Mouse (Mus musculus) midbrain, embryonic 11.5 days (tissue): Measurements from ENCODE around the gene Tex19.1. TPM values are rescaled to one million over a fixed set of nuclear protein-coding genes. Genes with fewer than 3 reads are reported as not detected.

Source experiments
- ATAC-seq: fragments of 200-750 bp; cut with Nextera tagmentation; 2 replicates; pipeline ENCODE4 v1.8.0; 2017; ENCODE audit warnings: moderate TSS enrichment, moderate library complexity; ENCODE audit not compliant: low FRiP score
- DNase-seq: peaks from one replicate; pipeline ENCODE4 v3.0.0; 2015; ENCODE audit warnings: low spot score; ENCODE audit errors: missing footprints
- H3K27ac ChIP-seq: fragments of 300-500 bp; sonication (generic); 2 replicates; pipeline ENCODE4 v1.5.1; 2014; ENCODE audit warnings: low read depth, low read length
- H3K27me3 ChIP-seq: fragments of 300-500 bp; sonication (generic); 2 replicates; pipeline ENCODE4 v1.6.1; 2014; ENCODE audit warnings: mild to moderate bottlenecking, low read length, moderate library complexity, mixed read lengths; ENCODE audit not compliant: control insufficient read depth, insufficient read depth
- H3K36me3 ChIP-seq: fragments of 300-500 bp; sonication (generic); 2 replicates; pipeline ENCODE4 v1.6.1; 2014; ENCODE audit warnings: mild to moderate bottlenecking, low read length, moderate library complexity, mixed read lengths; ENCODE audit not compliant: control insufficient read depth, insufficient read depth
- H3K4me1 ChIP-seq: fragments of 300-500 bp; sonication (generic); 2 replicates; pipeline ENCODE4 v1.6.1; 2014; ENCODE audit warnings: low read length; ENCODE audit not compliant: control insufficient read depth, insufficient read depth
- H3K4me2 ChIP-seq: fragments of 300-500 bp; sonication (generic); 2 replicates; pipeline ENCODE4 v1.6.1; 2014; ENCODE audit warnings: mild to moderate bottlenecking, moderate library complexity
- H3K4me3 ChIP-seq: fragments of 300-500 bp; sonication (generic); 2 replicates; pipeline ENCODE4 v1.5.1; 2014; ENCODE audit warnings: low read depth, low read length
- H3K9ac ChIP-seq: fragments of 300-500 bp; sonication (generic); 2 replicates; pipeline ENCODE4 v1.6.1; 2014; ENCODE audit warnings: low read length
- H3K9me3 ChIP-seq: fragments of 300-500 bp; sonication (generic); 2 replicates; pipeline ENCODE4 v1.6.1; 2016; ENCODE audit warnings: low read length; ENCODE audit not compliant: control insufficient read depth
- WGBS: fragments of 180-500 bp; shearing (Covaris S2); extraction: QIAGEN DNeasy Blood & Tissue Kit; methylation state at CpG from one replicate; pipeline ENCODE4 v1.1.7; 2014; 5-methylcytosine and 5-hydroxymethylcytosine counted together
- polyA plus RNA-seq: library from polyadenylated mRNA; unstranded; fragments of >200 nt; fragmentation: Nextera tagmentation; extraction: Ambion mirVana; gene quantifications from 2 replicates; pipeline ENCODE4 v1.2.1, GENCODE M21; 2014

The Tex19.1 gene
- polyA plus RNA-seq, 1 experiment from 2014 or later: not detected

GRCm38 (mm10) chr11:121160636-121161346 lies 14.8 kb downstream of the Tex19.1 start:
- H3K36me3 ChIP-seq: no peaks in the 10 kb centered on the region
- H3K9me3 ChIP-seq: no peaks in the 10 kb centered on the region
- WGBS: 91% methylated on average over 26 of the region's 26 CpGs
- H3K4me3 ChIP-seq: no peak overlapping the region
- H3K9ac ChIP-seq: no peak overlapping the region
- DNase-seq (no peak), ATAC-seq (no peak)
- H3K4me2 ChIP-seq: no peak overlapping the region
- peaks cover 20% of the 10 kb centered on the region for H3K27me3 ChIP-seq
- H3K4me1 ChIP-seq: peaks cover 5% of the 10 kb centered on the region; the same call in 1 of the 2 replicates
- H3K27ac ChIP-seq: no peak overlapping the region

GRCm38 (mm10) chr11:121163751-121164150 lies 17.8 kb downstream of the Tex19.1 start:
- no peak overlapping the region for H3K4me2 ChIP-seq
- 86% methylated on average over 4 of the region's 4 CpGs for WGBS
- no peak overlapping the region for H3K9ac ChIP-seq
- no peaks in the 10 kb centered on the region for H3K4me1 ChIP-seq
- DNase-seq (no peak), ATAC-seq (no peak)
- H3K36me3 ChIP-seq: no peaks in the 10 kb centered on the region
- no peaks in the 10 kb centered on the region for H3K27me3 ChIP-seq
- no peaks in the 10 kb centered on the region for H3K9me3 ChIP-seq
- no peak overlapping the region for H3K27ac ChIP-seq
- no peak overlapping the region for H3K4me3 ChIP-seq

- Histone ChIP-seq H3K36me3 (no peaks in the 10 kb centered on the region; the same call in 1 of the 2 replicates), H3K4me1 (peaks cover 13% of the 10 kb centered on the region), H3K27ac (no peak overlapping the region), H3K4me2 (no peak overlapping the region), H3K27me3 (no peaks in the 10 kb centered on the region), H3K9me3 (no peaks in the 10 kb centered on the region), H3K9ac (no peak overlapping the region), H3K4me3 (no peak overlapping the region)
- ATAC-seq: no peak
- DNase-seq: no peak
- 87% methylated on average over 5 of the region's 5 CpGs for WGBS
These were observed 27.3 kb downstream of the Tex19.1 start for GRCm38 (mm10) chr11:121173203-121173602.

- Histone ChIP-seq H3K4me1 (peaks cover 13% of the 10 kb centered on the region), H3K4me3 (no peak overlapping the region), H3K9me3 (no peaks in the 10 kb centered on the region), H3K27ac (no peak overlapping the region; the same call in 1 of the 2 replicates), H3K36me3 (no peaks in the 10 kb centered on the region; the same call in 1 of the 2 replicates), H3K27me3 (no peaks in the 10 kb centered on the region), H3K9ac (no peak overlapping the region), H3K4me2 (no peak overlapping the region)
- WGBS: 56% methylated on average over 3 of the region's 3 CpGs
- ATAC-seq (no peak), DNase-seq (no peak)
These were observed 28.3 kb downstream of the Tex19.1 start for GRCm38 (mm10) chr11:121174234-121174633.

GRCm38 (mm10) chr11:121176285-121177270 lies 30.6 kb downstream of the Tex19.1 start:
- ATAC-seq: peak; percentile 44
- H3K4me3 ChIP-seq: no peak overlapping the region
- no peaks in the 10 kb centered on the region for H3K27me3 ChIP-seq
- no peaks in the 10 kb centered on the region for H3K9me3 ChIP-seq
- H3K36me3 ChIP-seq: no peaks in the 10 kb centered on the region; the same call in 1 of the 2 replicates
- H3K9ac ChIP-seq: no peak overlapping the region
- H3K4me1 ChIP-seq: peaks cover 13% of the 10 kb centered on the region
- WGBS: 59% methylated on average over 12 of the region's 12 CpGs
- H3K4me2 ChIP-seq: no peak overlapping the region
- peak; percentile 87 for DNase-seq
- H3K27ac ChIP-seq: no peak overlapping the region

GRCm38 (mm10) chr11:121189681-121190080 lies 43.7 kb downstream of the Tex19.1 start:
- ATAC-seq (no peak), DNase-seq (no peak)
- H3K36me3 ChIP-seq: no peaks in the 10 kb centered on the region
- H3K4me2 ChIP-seq: no peak overlapping the region
- H3K27me3 ChIP-seq: no peaks in the 10 kb centered on the region
- 89% methylated on average over 3 of the region's 3 CpGs for WGBS
- H3K9ac ChIP-seq: no peak overlapping the region
- no peaks in the 10 kb centered on the region for H3K9me3 ChIP-seq
- no peaks in the 10 kb centered on the region for H3K4me1 ChIP-seq
- no peak overlapping the region for H3K27ac ChIP-seq
- no peak overlapping the region for H3K4me3 ChIP-seq

- Histone ChIP-seq H3K4me1 (no peaks in the 10 kb centered on the region), H3K27ac (no peak overlapping the region), H3K27me3 (no peaks in the 10 kb centered on the region), H3K36me3 (no peaks in the 10 kb centered on the region), H3K9me3 (no peaks in the 10 kb centered on the region), H3K9ac (no peak overlapping the region), H3K4me3 (no peak overlapping the region), H3K4me2 (no peak overlapping the region)
- no peak for ATAC-seq
- WGBS: 83% methylated on average over 2 of the region's 2 CpGs
- DNase-seq: no peak
These were observed 46.8 kb downstream of the Tex19.1 start for GRCm38 (mm10) chr11:121192742-121193141.

GRCm38 (mm10) chr11:121193415-121193814 lies 47.5 kb downstream of the Tex19.1 start:
- Histone ChIP-seq H3K4me2 (no peak overlapping the region), H3K27ac (no peak overlapping the region), H3K4me3 (no peak overlapping the region), H3K27me3 (no peaks in the 10 kb centered on the region), H3K36me3 (no peaks in the 10 kb centered on the region), H3K4me1 (no peaks in the 10 kb centered on the region), H3K9ac (no peak overlapping the region), H3K9me3 (no peaks in the 10 kb centered on the region)
- ATAC-seq: no peak
- no peak for DNase-seq
- 86% methylated on average over 3 of the region's 3 CpGs for WGBS
